Mouse (Mus musculus) gastrocnemius, adult 2 months (tissue): ENCODE data around the gene Unc45a. TPM values are rescaled to one million over a fixed set of nuclear protein-coding genes. Genes with fewer than 3 reads are reported as not detected.

Experiments
- DNase-seq: peaks from one replicate; pipeline ENCODE4 v3.0.0; 2022
- H3K27ac ChIP-seq: fragments of 200-600 bp; 2 replicates; pipeline ENCODE4 v1.8.1; 2022; ENCODE audit warnings: mild to moderate bottlenecking
- H3K4me3 ChIP-seq: fragments of 200-600 bp; 2 replicates; pipeline ENCODE4 v1.8.1; 2022; ENCODE audit warnings: mild to moderate bottlenecking, moderate library complexity
- CTCF ChIP-seq: fragments of 200-600 bp; IDR thresholded peaks from 2 replicates; pipeline ENCODE4 v1.8.1; 2022; ENCODE audit warnings: antibody characterized with exemption, mild to moderate bottlenecking, moderate library complexity
- intact Hi-C: fragments of 180-260 bp; cut with DNase I; formaldehyde crosslinking; loops from one replicate; pipeline ENCODE4 v1.15.1; 2025
- total RNA-seq, 2 experiments: library from RNA; stranded (reverse); gene quantifications; 2 replicates each; pipeline ENCODE4 v1.2.3; 2021

The Unc45a gene
- total RNA-seq, 2 experiments from 2014 or later: 12.3 to 12.7 TPM

- intact Hi-C loops: no loop called here
- H3K27ac ChIP-seq: no peak overlapping the region
- no peak overlapping the region for H3K4me3 ChIP-seq
- no peak for DNase-seq
- no peak for TF ChIP-seq CTCF
Observed at GRCm38 (mm10) chr7:80283226-80283918, 57.4 kb downstream of the Unc45a start.

- Histone ChIP-seq H3K4me3 (no peak overlapping the region), H3K27ac (no peak overlapping the region)
- no peak for TF ChIP-seq CTCF
- no peak for DNase-seq
- intact Hi-C loops: no loop called here
Observed at GRCm38 (mm10) chr7:80281646-80282045, 59.2 kb downstream of the Unc45a start.

- Histone ChIP-seq H3K4me3 (no peak overlapping the region), H3K27ac (no peak overlapping the region)
- peak; percentile 15; the same call in 1 of the 2 replicates for TF ChIP-seq CTCF
- no peak for DNase-seq
- intact Hi-C loops: no loop called here
Observed at GRCm38 (mm10) chr7:80280998-80281397, 59.8 kb downstream of the Unc45a start.

GRCm38 (mm10) chr7:80280032-80280431 is 60.8 kb downstream of the Unc45a start:
- intact Hi-C loops: no loop called here
- no peak overlapping the region for H3K27ac ChIP-seq
- H3K4me3 ChIP-seq: no peak overlapping the region
- no peak for DNase-seq
- TF ChIP-seq CTCF: no peak

GRCm38 (mm10) chr7:80276374-80276773 is 64.4 kb downstream of the Unc45a start:
- Histone ChIP-seq H3K27ac (no peak overlapping the region), H3K4me3 (no peak overlapping the region)
- no peak for DNase-seq
- intact Hi-C loops: no loop called here
- no peak for TF ChIP-seq CTCF

Other genes with a start within 250 kb of the Unc45a start
- 100 to 1,000 TPM; 236 to 647 TPM for gene Idh2, start 225.6 kb downstream of the Unc45a start, total RNA-seq
- gene Sema4b, start 154.2 kb downstream of the Unc45a start, total RNA-seq: 1 to 10 TPM; 1.8 to 2.1 TPM
- 1 to 10 TPM; 5.6 to 9.0 TPM for gene Cib1, start 108.2 kb downstream of the Unc45a start, total RNA-seq
- under 1 TPM; 0.79 to 0.86 TPM for gene Gdpgp1, start 108.1 kb downstream of the Unc45a start, total RNA-seq
- under 1 TPM in 1 of 2 experiments, not detected in 1; 0.15 TPM for gene Ttll13, start 94.6 kb downstream of the Unc45a start, total RNA-seq
- 10 to 100 TPM; 19.8 to 25.0 TPM for gene Ngrn, start 79.8 kb downstream of the Unc45a start, total RNA-seq
- gene Vps33b, start 71.4 kb downstream of the Unc45a start, total RNA-seq: 1 to 10 TPM; 2.9 to 3.3 TPM
- under 1 TPM; 0.38 to 0.45 TPM for gene Prc1, start 46.6 kb downstream of the Unc45a start, total RNA-seq
- gene Rccd1, start 16.6 kb downstream of the Unc45a start, total RNA-seq: 1 to 10 TPM; 7.3 to 8.4 TPM
- 10 to 100 TPM; 23.6 to 26.1 TPM for gene Hddc3, start 2.1 kb upstream of the Unc45a start, total RNA-seq
- 100 to 1,000 TPM; 111 to 161 TPM for gene Man2a2, start 30.4 kb upstream of the Unc45a start, total RNA-seq
- 1 to 10 TPM; 2.6 to 3.9 TPM for gene Fes, start 46.9 kb upstream of the Unc45a start, total RNA-seq
- 10 to 100 TPM; 48.5 to 49.0 TPM for gene Furin, start 64.4 kb upstream of the Unc45a start, total RNA-seq
- gene Blm, start 194.1 kb upstream of the Unc45a start, total RNA-seq: 1 to 10 TPM; 1.0 TPM